Mouse (Mus musculus) MEL (cell line): ENCODE results near the gene Rnf157.

Experiments
- CHD1 ChIP-seq: IDR thresholded peaks from 2 replicates; pipeline ENCODE4 v1.6.1; 2012; ENCODE audit warnings: low read depth, mild to moderate bottlenecking, inconsistent platforms, low read length, improper control_type of control experiment
- CTCF ChIP-seq, 3 experiments: IDR thresholded peaks in 2 of 3; conservative IDR thresholded peaks in 1 of 3; 2 replicates each; pipeline ENCODE4 v1.5.1; 2011 to 2012; ENCODE audit warnings: low read length in 3 of 3, low read depth in 2 of 3, mild to moderate bottlenecking in 2 of 3, improper control_type of control experiment in 1 of 3, inconsistent platforms in 1 of 3, mixed read lengths in 1 of 3, moderate library complexity in 1 of 3; ENCODE audit not compliant: control insufficient read depth in 1 of 3, insufficient read depth in 1 of 3, poor library complexity in 1 of 3, severe bottlenecking in 1 of 3
- EP300 ChIP-seq, 2 experiments: IDR thresholded peaks; 2 replicates each; pipeline ENCODE4 v1.6.1; 2011; ENCODE audit warnings: improper control_type of control experiment in 2 of 2, low read length in 2 of 2, low read depth in 1 of 2, mild to moderate bottlenecking in 1 of 2
- JUND ChIP-seq: IDR thresholded peaks from 2 replicates; pipeline ENCODE4 v1.6.1; 2011; ENCODE audit warnings: low read depth, mild to moderate bottlenecking, improper control_type of control experiment, low read length
- POLR2A ChIP-seq, 2 experiments: IDR thresholded peaks; 2 replicates each; pipeline ENCODE4 v1.6.1; 2011 to 2012; ENCODE audit warnings: low read length in 2 of 2, mild to moderate bottlenecking in 2 of 2, control low read depth in 1 of 2, improper control_type of control experiment in 1 of 2, low read depth in 1 of 2, moderate library complexity in 1 of 2; ENCODE audit not compliant: control insufficient read depth in 1 of 2, insufficient read depth in 1 of 2, poor library complexity in 1 of 2
- POLR2AphosphoS5 ChIP-seq: IDR thresholded peaks from 2 replicates; pipeline ENCODE4 v1.6.1; 2012; ENCODE audit warnings: low read depth, borderline replicate concordance, mild to moderate bottlenecking, inconsistent platforms, low read length, moderate library complexity, mixed read lengths
- USF2 ChIP-seq, 2 experiments: IDR thresholded peaks; 2 replicates each; pipeline ENCODE4 v1.6.1; 2011 to 2012; ENCODE audit warnings: improper control_type of control experiment in 2 of 2, low read length in 2 of 2, borderline replicate concordance in 1 of 2, inconsistent platforms in 1 of 2, low read depth in 1 of 2, mild to moderate bottlenecking in 1 of 2; ENCODE audit not compliant: insufficient read depth in 1 of 2
- ZC3H11A ChIP-seq: IDR thresholded peaks from 2 replicates; pipeline ENCODE4 v1.6.1; 2012; ENCODE audit warnings: low read depth, mild to moderate bottlenecking, inconsistent platforms, low read length, improper control_type of control experiment
- ZNF384 ChIP-seq: IDR thresholded peaks from 2 replicates; pipeline ENCODE4 v1.6.1; 2012; ENCODE audit warnings: low read depth, mild to moderate bottlenecking, inconsistent platforms, low read length, improper control_type of control experiment

GRCm38 (mm10) chr11:116296191-116296734 lies 116.6 kb downstream of the Rnf157 start:
- TF ChIP-seq CTCF (IDR thresholded peaks at IDR 0.05 in 2 of 3, conservative IDR thresholded peaks at IDR 0.05 in 1 of 3; ENCODE audit: control insufficient read depth in 1 of 3, insufficient read depth in 1 of 3, low read depth in 2 of 3, low read length in 3 of 3, poor library complexity in 1 of 3, severe bottlenecking in 1 of 3) (no peak), POLR2AphosphoS5 (no peak), POLR2A (IDR thresholded peaks at IDR 0.05; ENCODE audit: control insufficient read depth in 1 of 2, insufficient read depth in 1 of 2, low read depth in 1 of 2, low read length in 2 of 2, poor library complexity in 1 of 2) (no peak), ZC3H11A (no peak), EP300 (IDR thresholded peaks at IDR 0.05; ENCODE audit: low read depth in 1 of 2, low read length in 2 of 2) (no peak), JUND (no peak), CHD1 (no peak), USF2 (IDR thresholded peaks at IDR 0.05; ENCODE audit: borderline replicate concordance in 1 of 2, insufficient read depth in 1 of 2, low read depth in 1 of 2, low read length in 2 of 2) (no peak), ZNF384 (no peak)
